Mouse (Mus musculus) forebrain, embryonic 10.5 days (tissue): ENCODE results near the gene Zfp69. TPM values are rescaled to one million over a fixed set of nuclear protein-coding genes. Genes with fewer than 3 reads are reported as not detected.

Experiments used
- DNase-seq: peaks from one replicate; pipeline ENCODE4 v3.0.0-alpha.2; 2017; ENCODE audit warnings: low spot score; ENCODE audit errors: extremely low spot score
- H3K27ac ChIP-seq: fragments of 300-500 bp; sonication (generic); 2 replicates; pipeline ENCODE4 v1.5.1; 2016; ENCODE audit warnings: mild to moderate bottlenecking
- H3K27me3 ChIP-seq: fragments of 300-500 bp; sonication (generic); 2 replicates; pipeline ENCODE4 v1.6.1; 2016; ENCODE audit warnings: mild to moderate bottlenecking; ENCODE audit not compliant: poor library complexity, severe bottlenecking
- H3K36me3 ChIP-seq: fragments of 300-500 bp; sonication (generic); replicated peaks from 2 replicates; pipeline ENCODE4 v1.6.1; 2016; ENCODE audit warnings: mild to moderate bottlenecking, moderate library complexity
- H3K4me1 ChIP-seq: fragments of 300-500 bp; sonication (generic); 2 replicates; pipeline ENCODE4 v1.6.1; 2016
- H3K4me3 ChIP-seq: fragments of 300-500 bp; sonication (generic); 2 replicates; pipeline ENCODE4 v1.5.1; 2016; ENCODE audit warnings: mild to moderate bottlenecking, moderate library complexity
- H3K9me3 ChIP-seq: fragments of 300-500 bp; sonication (generic); 2 replicates; pipeline ENCODE4 v1.6.1; 2016; ENCODE audit warnings: mild to moderate bottlenecking, moderate library complexity
- WGBS: fragments of 180-500 bp; shearing (Covaris S2); methylation state at CpG from one replicate; pipeline ENCODE4 v1.1.7; 2016; 5-methylcytosine and 5-hydroxymethylcytosine counted together
- polyA plus RNA-seq: library from polyadenylated mRNA; unstranded; fragments of >200 nt; fragmentation: Nextera tagmentation; extraction: Ambion mirVana; gene quantifications from 2 replicates; pipeline ENCODE4 v1.2.1, GENCODE M21; 2016

Zfp69 gene
- polyA plus RNA-seq, 1 experiment from 2014 or later: 9.9 TPM

- Histone ChIP-seq H3K27me3 (peaks cover 6% of the 10 kb centered on the region; the same call in 1 of the 2 replicates), H3K4me3 (no peak overlapping the region), H3K4me1 (no peaks in the 10 kb centered on the region), H3K9me3 (no peaks in the 10 kb centered on the region), H3K27ac (no peak overlapping the region), H3K36me3 (no peaks in the 10 kb centered on the region)
- no peak for DNase-seq
- 83% methylated on average over 1 of the region's 1 CpGs for WGBS
Observed at GRCm38 (mm10) chr4:120913861-120914260, 37.6 kb downstream of the Zfp69 start.

DNA sequence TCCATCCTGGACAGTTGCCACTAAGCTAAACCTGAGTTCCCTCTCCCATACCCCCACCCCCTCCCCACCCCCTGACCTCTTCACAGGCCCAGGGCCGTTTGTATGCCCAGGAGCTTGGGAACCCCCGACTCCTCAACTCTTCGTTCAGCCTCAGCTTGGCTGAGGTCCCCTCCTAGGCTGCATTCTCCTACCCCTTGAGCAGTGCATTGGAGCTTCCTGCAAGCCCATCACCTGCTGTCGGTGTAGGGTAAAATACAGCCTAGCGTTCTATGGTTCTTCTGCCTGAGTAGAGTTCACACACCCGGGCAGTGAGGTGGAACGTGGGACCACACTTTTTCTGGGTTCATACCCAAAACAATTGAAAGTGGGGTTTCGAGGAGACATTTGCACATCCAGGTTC, 38.1 kb downstream of the Zfp69 start:
- H3K27me3 ChIP-seq: peaks cover 6% of the 10 kb centered on the region; the same call in 1 of the 2 replicates
- DNase-seq: no peak
- H3K36me3 ChIP-seq: no peaks in the 10 kb centered on the region
- no peak overlapping the region for H3K27ac ChIP-seq
- 65% methylated on average over 8 of the region's 8 CpGs for WGBS
- no peaks in the 10 kb centered on the region for H3K4me1 ChIP-seq
- H3K9me3 ChIP-seq: no peaks in the 10 kb centered on the region
- no peak overlapping the region for H3K4me3 ChIP-seq

DNA sequence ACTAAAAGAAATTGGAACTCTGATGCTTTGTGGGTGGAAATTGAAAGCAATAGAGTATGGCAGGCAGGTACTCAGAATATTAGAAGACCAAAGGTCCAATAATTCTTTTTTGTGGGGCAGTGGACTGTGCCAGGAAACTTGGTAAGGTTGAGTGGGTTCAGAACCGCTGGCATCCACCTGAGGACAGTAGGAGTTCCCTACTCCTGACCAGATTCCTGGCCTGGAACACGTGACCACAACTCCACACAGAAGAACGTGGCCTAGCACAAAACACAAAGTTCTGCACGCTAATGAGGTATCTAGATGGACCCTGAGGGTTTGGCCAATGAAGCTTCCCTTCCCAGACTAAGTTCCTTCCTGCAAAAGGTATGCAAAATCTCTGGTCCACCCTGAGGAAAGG, 38.6 kb downstream of the Zfp69 start:
- 65% methylated on average over 4 of the region's 4 CpGs for WGBS

DNA sequence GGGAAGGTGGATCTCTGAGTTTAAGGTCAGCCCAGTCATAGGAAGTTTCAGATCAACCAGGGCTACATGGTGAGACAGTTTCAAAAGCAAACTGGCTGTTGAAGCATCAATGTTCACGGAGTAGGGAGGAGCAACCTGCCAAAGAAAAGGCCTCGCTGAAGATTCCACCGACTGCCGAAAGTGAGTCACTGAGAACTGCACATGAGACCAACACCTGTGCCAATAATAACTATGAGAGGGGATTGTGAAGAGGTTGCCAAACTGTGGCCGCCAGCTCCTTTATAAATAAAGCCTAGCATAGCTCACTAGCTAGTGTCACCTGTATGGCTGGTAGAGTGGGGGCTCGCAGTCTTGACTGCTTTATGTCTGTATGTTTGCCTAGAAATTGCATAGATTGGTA, 40.4 kb downstream of the Zfp69 start:
- Histone ChIP-seq H3K4me3 (no peak overlapping the region), H3K36me3 (no peaks in the 10 kb centered on the region), H3K27me3 (peaks cover 6% of the 10 kb centered on the region; the same call in 1 of the 2 replicates), H3K9me3 (no peaks in the 10 kb centered on the region), H3K27ac (no peak overlapping the region), H3K4me1 (no peaks in the 10 kb centered on the region)
- no peak for DNase-seq
- 84% methylated on average over 6 of the region's 6 CpGs for WGBS

More for the DNA sequence above, 38.6 kb downstream of the Zfp69 start:
- no peak for DNase-seq
- no peak overlapping the region for H3K27ac ChIP-seq
- no peaks in the 10 kb centered on the region for H3K36me3 ChIP-seq
- H3K27me3 ChIP-seq: peaks cover 6% of the 10 kb centered on the region; the same call in 1 of the 2 replicates
- H3K9me3 ChIP-seq: no peaks in the 10 kb centered on the region
- no peaks in the 10 kb centered on the region for H3K4me1 ChIP-seq
- H3K4me3 ChIP-seq: no peak overlapping the region

DNA sequence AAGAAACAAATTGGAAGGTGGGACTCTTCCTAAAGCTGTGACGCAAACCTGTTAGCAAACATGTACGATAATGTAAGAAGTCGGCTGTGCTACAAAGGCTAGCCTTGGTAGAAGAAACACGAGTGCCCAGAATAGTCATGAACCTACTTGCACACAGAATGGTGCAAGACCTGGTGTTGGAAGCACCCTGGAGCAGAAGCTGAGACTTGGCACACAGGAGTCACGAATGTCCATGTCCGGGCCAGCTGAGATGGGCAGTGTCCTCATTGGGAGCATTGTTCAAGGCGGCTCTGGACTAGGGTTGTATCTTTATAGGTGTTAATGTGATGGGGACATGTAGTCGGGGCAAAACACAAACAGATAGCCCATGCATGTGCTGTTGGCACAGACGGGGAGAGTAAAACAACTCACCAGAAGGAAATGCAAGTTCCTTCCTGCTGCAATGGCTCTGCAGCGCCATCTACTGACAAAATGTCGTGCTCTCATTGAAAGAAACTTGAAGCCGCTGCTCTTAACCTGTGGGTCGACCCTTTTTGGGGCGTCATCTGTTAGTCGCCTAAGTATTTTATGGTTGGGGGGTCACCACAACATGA, 41.8 kb downstream of the Zfp69 start:
- WGBS: 34% methylated on average over 15 of the region's 15 CpGs
- H3K27ac ChIP-seq: no peak overlapping the region

DNA sequence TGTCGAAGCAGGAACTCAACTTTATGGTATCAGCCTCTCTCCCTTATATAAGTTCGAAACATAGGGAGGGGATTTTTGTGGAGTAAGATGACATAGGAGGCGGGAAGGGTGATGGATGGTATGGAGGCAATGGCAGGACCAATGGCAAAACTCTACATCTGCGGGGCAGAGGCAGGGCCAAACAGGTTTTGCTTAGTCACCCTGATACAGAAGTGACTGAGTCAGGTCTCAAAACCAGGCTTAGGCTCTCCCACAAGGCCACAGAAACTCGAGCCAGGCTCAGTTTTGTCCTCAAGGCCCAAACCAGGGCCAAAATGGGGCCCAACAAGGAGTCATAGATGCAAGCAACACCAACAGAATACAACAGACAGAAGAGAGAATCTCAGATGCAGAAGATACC, 45.9 kb downstream of the Zfp69 start:
- Histone ChIP-seq H3K9me3 (no peaks in the 10 kb centered on the region), H3K4me1 (no peaks in the 10 kb centered on the region), H3K4me3 (no peak overlapping the region), H3K27me3 (peaks cover 1% of the 10 kb centered on the region; the same call in 1 of the 2 replicates), H3K36me3 (no peaks in the 10 kb centered on the region), H3K27ac (no peak overlapping the region)
- 82% methylated on average over 5 of the region's 5 CpGs for WGBS
- no peak for DNase-seq

More for the DNA sequence above, 41.8 kb downstream of the Zfp69 start:
- no peaks in the 10 kb centered on the region for H3K4me1 ChIP-seq
- no peak overlapping the region for H3K4me3 ChIP-seq
- no peaks in the 10 kb centered on the region for H3K9me3 ChIP-seq
- no peaks in the 10 kb centered on the region for H3K36me3 ChIP-seq
- peak; percentile 75 for DNase-seq
- H3K27me3 ChIP-seq: peaks cover 6% of the 10 kb centered on the region; the same call in 1 of the 2 replicates

GRCm38 (mm10) chr4:120904533-120904932, 47.0 kb downstream of the Zfp69 start:
- Histone ChIP-seq H3K36me3 (no peaks in the 10 kb centered on the region), H3K9me3 (no peaks in the 10 kb centered on the region), H3K27ac (no peak overlapping the region), H3K27me3 (no peaks in the 10 kb centered on the region), H3K4me1 (no peaks in the 10 kb centered on the region), H3K4me3 (no peak overlapping the region)
- 80% methylated on average over 4 of the region's 4 CpGs for WGBS
- DNase-seq: no peak

GRCm38 (mm10) chr4:120895810-120896584, 55.5 kb downstream of the Zfp69 start:
- DNase-seq: no peak
- H3K9me3 ChIP-seq: no peaks in the 10 kb centered on the region
- peaks cover 14% of the 10 kb centered on the region for H3K4me1 ChIP-seq
- H3K4me3 ChIP-seq: no peak overlapping the region
- H3K27ac ChIP-seq: no peak overlapping the region
- no peaks in the 10 kb centered on the region for H3K36me3 ChIP-seq
- H3K27me3 ChIP-seq: no peaks in the 10 kb centered on the region
- WGBS: 80% methylated on average over 7 of the region's 7 CpGs

GRCm38 (mm10) chr4:120895226-120895625, 56.3 kb downstream of the Zfp69 start:
- H3K4me3 ChIP-seq: no peak overlapping the region
- WGBS: 77% methylated on average over 7 of the region's 7 CpGs

DNA sequence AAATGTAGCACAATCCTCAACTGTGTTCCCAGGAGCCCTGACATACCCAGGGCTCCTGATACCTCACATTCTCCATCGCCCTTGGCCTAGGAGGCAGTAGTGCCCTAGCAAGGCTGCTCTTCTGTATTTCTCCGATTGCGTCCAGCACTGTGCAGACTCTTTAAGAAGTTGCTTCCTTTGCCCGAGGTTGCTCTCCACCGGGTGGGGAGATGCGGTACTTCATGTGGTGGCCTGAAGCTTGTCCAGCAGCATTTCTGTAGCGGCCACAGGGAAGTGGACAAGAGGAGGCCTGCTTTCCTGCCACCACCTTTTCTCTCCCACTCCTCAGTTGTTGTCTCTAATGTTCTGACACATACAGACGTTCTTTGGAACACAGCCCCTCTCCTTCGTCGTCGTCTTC, 56.9 kb downstream of the Zfp69 start:
- Histone ChIP-seq H3K27ac (0 out of 2 replicates have a peak overlapping the region, but pooled peaks have one; percentile 30), H3K4me3 (no peak overlapping the region), H3K36me3 (no peaks in the 10 kb centered on the region), H3K27me3 (no peaks in the 10 kb centered on the region), H3K4me1 (peaks cover 26% of the 10 kb centered on the region), H3K9me3 (no peaks in the 10 kb centered on the region)
- DNase-seq: no peak
- 82% methylated on average over 11 of the region's 11 CpGs for WGBS

More at GRCm38 (mm10) chr4:120895226-120895625, 56.3 kb downstream of the Zfp69 start:
- 0 out of 2 replicates have a peak overlapping the region, but pooled peaks have one; percentile 30 for H3K27ac ChIP-seq
- H3K27me3 ChIP-seq: no peaks in the 10 kb centered on the region
- H3K4me1 ChIP-seq: peaks cover 22% of the 10 kb centered on the region
- no peaks in the 10 kb centered on the region for H3K9me3 ChIP-seq
- no peak for DNase-seq
- H3K36me3 ChIP-seq: no peaks in the 10 kb centered on the region

DNA sequence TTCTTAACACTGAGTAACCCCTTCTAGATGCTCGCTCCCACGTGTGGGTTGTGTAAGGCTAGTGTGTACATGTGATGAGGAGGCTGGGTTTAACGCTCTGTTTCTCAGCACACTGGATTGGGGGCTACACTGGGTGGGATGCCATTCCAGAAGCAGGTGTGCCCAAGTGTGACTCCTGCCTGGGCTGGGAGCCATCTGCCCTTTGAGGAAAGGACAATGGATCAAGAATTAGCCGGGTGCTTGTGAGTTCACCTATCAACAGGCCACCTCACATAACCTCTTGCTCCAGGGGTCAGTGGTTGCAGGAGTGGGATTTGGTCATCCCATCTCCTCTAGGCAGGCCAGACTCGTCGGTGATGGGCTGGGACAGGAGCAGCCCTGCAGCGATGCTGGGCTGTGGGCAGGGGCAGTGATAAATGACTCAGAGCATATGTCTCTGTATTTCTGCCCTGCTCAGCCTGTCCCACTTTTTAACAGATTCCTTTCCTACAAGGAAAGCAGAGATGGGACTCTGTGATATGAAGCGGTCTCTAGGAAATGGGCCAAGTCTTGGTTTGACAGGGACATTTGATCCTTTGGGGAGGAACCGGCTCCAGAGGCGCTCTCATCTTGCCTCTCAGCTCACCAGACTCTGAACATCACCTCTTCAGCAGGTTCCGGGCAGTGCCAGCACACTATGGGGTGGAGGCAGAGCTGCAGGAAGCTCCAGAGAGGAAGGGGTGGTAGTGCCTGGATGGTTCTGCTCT, 57.7 kb downstream of the Zfp69 start:
- DNase-seq: no peak
- WGBS: 82% methylated on average over 11 of the region's 11 CpGs
- H3K27ac ChIP-seq: no peak overlapping the region

DNA sequence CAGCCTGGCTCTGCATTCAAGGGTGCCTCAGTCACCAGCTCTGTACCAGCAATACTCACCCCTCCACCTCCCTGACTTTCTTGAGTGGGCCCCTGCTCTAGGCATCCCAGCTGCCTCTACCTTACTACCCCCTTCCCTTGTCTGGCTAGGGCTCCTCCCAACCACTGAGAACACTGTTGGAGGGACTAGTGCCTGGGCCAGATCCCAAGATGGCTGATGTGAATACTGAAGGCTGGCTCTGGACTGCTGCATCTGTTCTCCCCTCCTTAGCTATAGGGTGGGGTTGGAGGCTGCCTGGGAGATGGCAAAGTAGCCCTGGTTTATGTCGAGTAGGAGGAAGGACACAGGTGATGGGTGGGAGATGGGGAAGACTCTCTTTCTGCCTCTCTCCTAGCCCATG, 59.0 kb downstream of the Zfp69 start:
- Histone ChIP-seq H3K36me3 (no peaks in the 10 kb centered on the region), H3K4me3 (no peak overlapping the region), H3K9me3 (no peaks in the 10 kb centered on the region), H3K27me3 (no peaks in the 10 kb centered on the region), H3K27ac (0 out of 2 replicates have a peak overlapping the region, but pooled peaks have one; percentile 6), H3K4me1 (peaks cover 35% of the 10 kb centered on the region)
- 76% methylated on average over 1 of the region's 1 CpGs for WGBS
- DNase-seq: no peak

More for the DNA sequence above, 57.7 kb downstream of the Zfp69 start:
- Histone ChIP-seq H3K4me1 (peaks cover 34% of the 10 kb centered on the region), H3K9me3 (no peaks in the 10 kb centered on the region), H3K36me3 (no peaks in the 10 kb centered on the region), H3K4me3 (no peak overlapping the region), H3K27me3 (no peaks in the 10 kb centered on the region)
